Comparison of ENCODE assay signal across 25 mouse cellular contexts in the genomic region with DNA sequence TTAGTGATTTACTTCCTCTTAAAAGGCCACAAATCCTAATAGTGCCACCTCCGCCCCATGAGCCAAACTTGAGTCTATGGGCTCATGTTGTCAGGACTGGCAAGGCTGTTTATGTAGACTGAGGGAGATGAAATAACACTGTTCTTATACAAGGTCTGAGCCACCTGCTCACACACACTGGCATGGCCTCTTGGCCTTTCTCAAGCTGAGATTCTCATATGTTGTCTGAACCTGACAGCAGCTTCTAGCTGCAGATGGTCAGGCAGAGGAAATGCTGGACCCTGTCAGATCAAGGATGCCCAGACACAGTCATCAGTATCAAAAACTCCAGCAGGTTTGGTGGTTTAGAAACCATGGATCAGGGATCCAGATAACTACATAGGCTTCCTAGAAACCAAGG.
"Had no signal": no experiment of that assay in that cellular context is flagged by ENCODE, and none has a peak within 500 bp of the region (broad histone marks: within the 10 kb centered on the region; RNA-seq: fewer than 3 reads in every experiment).

No protein-coding gene starts in this region.

- H3K9ac ChIP-seq: heart, embryonic 13.5 days; heart, embryonic 15.5 days; hindbrain, embryonic 13.5 days; hindbrain, embryonic 15.5 days; limb, embryonic 12.5 days; liver, embryonic 13.5 days; liver, embryonic 15.5 days had no signal

- H3K27ac ChIP-seq: heart, embryonic 13.5 days; heart, embryonic 15.5 days; hindbrain, embryonic 13.5 days; hindbrain, embryonic 15.5 days; hindbrain, postnatal 0 days; layer of hippocampus, adult 2 months; left cerebral cortex, adult 2 months; limb, embryonic 10.5 days; limb, embryonic 12.5 days; liver, embryonic 13.5 days; liver, embryonic 15.5 days had no signal

- H3K4me2 ChIP-seq: heart, embryonic 11.5 days; heart, embryonic 13.5 days; heart, embryonic 15.5 days; hindbrain, embryonic 13.5 days; hindbrain, embryonic 15.5 days; limb, embryonic 12.5 days; liver, embryonic 11.5 days; liver, embryonic 13.5 days; liver, embryonic 15.5 days had no signal

- H3K4me3 ChIP-seq: heart, embryonic 13.5 days; heart, embryonic 15.5 days; hindbrain, embryonic 13.5 days; hindbrain, embryonic 15.5 days; layer of hippocampus, adult 2 months; left cerebral cortex, adult 2 months; limb, embryonic 10.5 days; limb, embryonic 12.5 days; liver, embryonic 13.5 days; liver, embryonic 15.5 days had no signal

- ATAC-seq: hindbrain, postnatal 0 days; intestine, postnatal 0 days had no signal

- DNase-seq: gastrocnemius, postnatal 14 days; gastrocnemius, postnatal 36 days; heart, adult 18-20 months; heart, postnatal 14 days; heart, postnatal 36 days; kidney, adult 18-20 months; kidney, adult 8-10 months; kidney, postnatal 10 days; kidney, postnatal 25 days; kidney, postnatal 4 days; liver; liver, embryonic 13.5 days had no signal

- H3K9me3 ChIP-seq: heart, embryonic 13.5 days; heart, embryonic 15.5 days; hindbrain, embryonic 13.5 days; hindbrain, embryonic 15.5 days; limb, embryonic 10.5 days; limb, embryonic 12.5 days; liver, embryonic 13.5 days; liver, embryonic 15.5 days had no signal

- H3K4me1 ChIP-seq: heart, embryonic 13.5 days; heart, embryonic 15.5 days; limb, embryonic 10.5 days; limb, embryonic 12.5 days; liver, embryonic 13.5 days; liver, embryonic 15.5 days had no signal

- H3K36me3 ChIP-seq: heart, embryonic 13.5 days; heart, embryonic 15.5 days; hindbrain, embryonic 13.5 days; hindbrain, embryonic 15.5 days; limb, embryonic 10.5 days; limb, embryonic 12.5 days; liver, embryonic 13.5 days; liver, embryonic 15.5 days had no signal

- H3K27me3 ChIP-seq: heart, embryonic 13.5 days; hindbrain, embryonic 13.5 days; hindbrain, embryonic 15.5 days; limb, embryonic 12.5 days; liver, embryonic 13.5 days; liver, embryonic 15.5 days had no signal
